Comparison of ENCODE assay signal across 12 mouse cellular contexts in genomic region chr13:46659211-46659610, GRCm38 (mm10).
"Had no signal": no experiment of that assay in that cellular context is flagged by ENCODE, and none has a peak within 500 bp of the region (broad histone marks: within the 10 kb centered on the region; RNA-seq: fewer than 3 reads in every experiment).

No protein-coding gene starts in this region.

- H3K27ac ChIP-seq: limb, embryonic 12.5 days; lung, embryonic 15.5 days; macrophage; midbrain, embryonic 12.5 days; neural tube, embryonic 13.5 days had no signal

- DNase-seq: kidney, adult 2 months; kidney, postnatal 25 days; layer of hippocampus, adult 9-11 months; lung, postnatal 14 days; retina, postnatal 1 day; right cerebral cortex, postnatal 4 days had no signal

- H3K4me2 ChIP-seq: limb, embryonic 12.5 days; lung, embryonic 15.5 days; midbrain, embryonic 12.5 days; neural tube, embryonic 13.5 days had no signal

- ATAC-seq: midbrain, embryonic 16.5 days had no signal

- H3K27me3 ChIP-seq: limb, embryonic 12.5 days; lung, embryonic 15.5 days; midbrain, embryonic 12.5 days; neural tube, embryonic 13.5 days had no signal

- H3K36me3 ChIP-seq: limb, embryonic 12.5 days; lung, embryonic 15.5 days; midbrain, embryonic 12.5 days; neural tube, embryonic 13.5 days had no signal

- H3K9ac ChIP-seq: limb, embryonic 12.5 days; lung, embryonic 15.5 days; midbrain, embryonic 12.5 days; neural tube, embryonic 13.5 days had no signal

- H3K4me3 ChIP-seq: limb, embryonic 12.5 days; lung, embryonic 15.5 days; midbrain, embryonic 12.5 days; neural tube, embryonic 13.5 days had no signal

- H3K4me1 ChIP-seq: limb, embryonic 12.5 days; lung, embryonic 15.5 days; midbrain, embryonic 12.5 days; neural tube, embryonic 13.5 days had no signal

- H3K9me3 ChIP-seq: limb, embryonic 12.5 days; lung, embryonic 15.5 days; midbrain, embryonic 12.5 days; neural tube, embryonic 13.5 days had no signal
